Mouse (Mus musculus): ENCODE measurements around the gene Pdap1. TPM values are rescaled to one million over a fixed set of nuclear protein-coding genes. Genes with fewer than 3 reads are reported as not detected.
"Not testable (repeated sequence)": the region's sequence is repeated elsewhere in the genome, so short reads cannot be mapped to it uniquely, and the experiment has no call there.

Gene Pdap1
- total RNA-seq (2021): 10 to 100 TPM; 56.0 to 56.6 TPM
- long read RNA-seq, experiment 1, partial matches to known transcripts: 1 of 5 reads
- long read RNA-seq, experiment 1, other reads (novel, unspliced or antisense): 4 of 5 reads
- long read RNA-seq, experiment 2, partial matches to known transcripts: 1 of 4 reads
- long read RNA-seq, experiment 2, other reads (novel, unspliced or antisense): 2 of 4 reads

DNA sequence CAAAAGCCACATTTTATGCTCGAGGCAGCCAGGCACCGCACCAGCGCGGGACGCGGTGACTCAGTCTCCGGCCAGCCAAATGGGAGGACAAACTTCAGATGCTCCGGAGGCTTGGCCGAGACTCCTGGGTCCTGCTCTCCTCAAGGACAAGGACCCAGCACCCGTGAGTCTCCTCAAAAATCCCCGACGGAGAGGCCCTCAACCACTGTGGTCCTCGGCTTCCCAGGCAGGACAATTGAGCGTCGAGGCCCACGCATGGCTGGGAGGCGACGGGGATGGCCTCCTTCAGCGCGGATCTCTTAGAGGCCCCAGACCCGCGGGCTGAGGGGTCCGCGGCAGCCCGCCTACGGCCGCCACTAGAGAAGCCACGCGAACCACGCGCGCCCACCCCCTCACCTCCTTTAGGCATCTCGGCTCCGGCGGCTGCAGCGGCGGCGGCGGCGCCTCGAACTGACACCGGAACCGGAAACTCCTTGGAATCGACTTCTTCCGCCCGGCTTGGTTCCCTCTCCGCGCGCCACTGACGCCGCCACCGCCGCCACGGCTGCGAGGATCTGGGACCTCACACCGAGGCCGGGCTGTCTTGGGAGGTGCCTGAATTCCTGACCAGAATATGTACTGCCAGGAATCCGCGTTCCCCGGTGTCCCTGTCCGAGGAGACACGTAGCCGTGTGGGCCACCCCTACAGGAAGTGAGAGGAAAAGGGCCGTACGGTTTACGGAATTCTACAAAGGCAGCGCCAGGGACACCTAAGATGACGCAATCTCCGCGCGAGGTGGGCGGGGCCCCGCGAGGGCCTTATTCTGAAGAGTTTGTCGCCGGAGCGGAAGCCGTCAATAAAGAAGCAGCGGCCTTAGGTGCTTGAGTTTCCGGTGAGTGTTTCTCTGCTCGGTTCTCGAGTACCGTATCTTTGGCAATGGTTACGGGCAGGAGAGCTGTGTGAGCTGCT is at the start of gene Pdap1, which contains the start of gene Bud31:
Pdap1 (minus strand) TSS at position 668 of the 949 bp plus-strand sequence.
Bud31 (plus strand) TSS at position 792 of the 949 bp plus-strand sequence.
- peak; percentile 96 for DNase-seq (ENCODE audit: low spot score)

DNA sequence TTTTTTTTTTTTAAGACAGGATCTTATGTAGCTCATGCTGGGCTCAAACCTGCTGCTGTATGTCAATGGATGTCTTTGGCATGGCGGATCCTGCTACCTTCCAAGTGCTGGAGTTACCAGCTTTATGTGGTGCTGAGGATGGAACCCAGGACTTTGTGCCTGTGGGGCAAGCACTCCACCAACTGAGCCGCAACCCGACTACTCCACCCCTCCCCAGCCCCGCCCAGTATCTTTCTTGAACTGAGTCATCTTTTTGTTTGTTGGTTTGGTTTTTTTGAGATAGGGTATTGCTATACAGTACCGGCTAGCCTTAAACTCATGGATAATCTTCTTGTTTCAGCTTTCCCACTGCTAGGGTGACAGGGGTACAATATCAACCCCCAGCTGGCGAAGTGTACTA is 49.4 kb upstream of the Pdap1 start:
- no peak for DNase-seq (ENCODE audit: low spot score)

DNA sequence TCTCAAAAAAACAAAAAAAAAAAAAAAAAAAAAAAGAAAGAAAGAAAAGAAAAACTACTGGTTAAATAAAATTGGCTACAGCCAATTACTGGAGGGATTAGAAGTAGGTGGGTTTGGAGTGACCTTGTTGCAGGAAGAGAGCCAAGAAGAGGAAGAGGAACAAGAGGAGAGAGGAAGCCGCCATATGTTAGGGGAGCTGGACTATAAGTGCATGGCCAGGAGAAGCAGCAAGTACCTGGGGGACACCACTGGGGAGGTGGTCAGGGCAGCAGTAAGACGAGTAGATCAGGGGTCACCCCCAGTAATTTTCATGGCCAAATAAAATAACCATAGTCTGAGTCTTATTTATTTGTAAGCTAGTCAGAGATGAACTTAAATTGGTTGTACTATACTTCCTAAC is 45.2 kb upstream of the Pdap1 start:
- no peak for DNase-seq (ENCODE audit: low spot score)

DNA sequence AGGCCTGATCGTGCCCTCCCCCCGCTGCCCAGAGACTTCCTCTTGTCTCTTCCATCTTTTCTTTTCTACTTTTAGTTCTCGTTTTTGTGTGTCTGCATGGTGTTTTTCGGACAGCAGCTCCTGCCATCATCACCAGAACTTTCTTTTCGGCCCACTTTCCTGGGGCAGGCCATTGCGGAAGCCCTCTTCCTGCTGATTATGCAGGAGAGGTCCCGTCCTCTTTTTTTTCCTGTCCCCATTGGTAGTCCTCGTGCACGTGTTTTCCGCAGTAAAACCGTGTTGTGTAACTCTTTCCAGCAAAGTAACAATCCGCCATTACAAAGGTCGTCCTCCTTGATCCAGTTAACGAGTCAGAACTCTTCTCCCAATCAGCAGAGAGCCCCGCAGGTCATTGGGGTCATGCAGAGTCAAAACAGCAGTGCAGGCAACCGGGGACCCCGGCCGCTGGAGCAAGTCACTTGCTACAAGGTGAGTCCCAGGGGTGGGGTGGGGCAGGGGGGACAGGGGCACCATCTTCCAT is 38.5 kb upstream of the Pdap1 start:
- DNase-seq (ENCODE audit: low spot score): no peak

DNA sequence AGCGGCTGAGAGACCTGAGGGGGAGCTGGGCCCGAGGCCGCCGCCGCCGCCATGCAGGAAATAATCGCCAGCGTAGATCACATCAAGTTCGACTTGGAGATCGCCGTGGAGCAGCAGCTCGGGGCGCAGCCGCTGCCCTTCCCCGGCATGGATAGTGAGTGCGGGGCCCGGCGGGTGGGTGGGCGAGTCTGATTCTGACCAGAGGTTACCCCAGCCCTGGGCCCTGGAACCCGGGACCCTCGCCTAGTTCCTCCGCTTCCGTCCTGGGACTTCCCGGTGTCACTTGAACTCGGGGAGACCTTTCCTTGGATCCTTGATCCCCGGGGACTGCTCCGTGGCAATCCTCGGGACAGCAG is 27.2 kb upstream of the Pdap1 start:
- DNase-seq (ENCODE audit: low spot score): no peak

DNA sequence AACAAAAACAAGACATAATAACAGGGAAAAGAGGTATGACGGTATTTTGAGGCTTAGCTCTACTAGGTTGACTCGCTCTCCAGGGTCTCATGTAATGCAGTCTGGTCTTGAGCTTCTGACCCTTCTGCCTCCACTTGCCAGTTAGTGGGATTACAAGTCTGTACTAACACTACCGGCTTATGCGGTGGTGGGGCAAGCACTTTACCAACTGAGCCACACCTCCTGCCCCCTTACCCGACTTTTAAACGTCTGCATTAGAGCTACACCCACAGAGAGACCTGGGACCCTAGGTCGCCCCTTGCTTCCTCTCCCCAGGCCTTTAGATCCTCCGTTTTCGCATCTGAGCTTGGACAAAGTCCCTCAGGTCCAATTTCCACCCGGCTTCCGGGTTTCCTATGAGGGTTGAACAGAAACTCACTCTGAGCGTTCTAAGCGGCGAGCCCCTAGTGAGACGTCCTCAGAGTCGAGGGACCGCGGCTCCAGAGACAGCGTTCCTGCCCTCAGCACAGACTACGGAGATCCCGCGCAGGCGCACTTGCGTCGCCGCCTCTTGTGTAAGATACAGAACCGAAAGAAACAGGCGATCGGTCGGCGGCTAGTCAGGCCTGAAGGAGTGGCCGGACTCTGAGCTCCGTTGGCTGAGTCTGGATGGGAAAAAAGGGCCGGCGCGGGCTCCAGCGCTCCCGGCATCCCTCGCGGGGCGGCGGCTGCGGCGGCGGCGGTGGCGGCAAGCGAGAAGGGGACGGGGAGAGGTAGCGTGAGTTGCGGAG is 26.7 kb upstream of the Pdap1 start, which contains the start of the genes Ptcd1 and Cpsf4:
Ptcd1 (minus strand) TSS at position 573 of the 770 bp plus-strand sequence.
Cpsf4 (plus strand) TSS at position 678 of the 770 bp plus-strand sequence.
- peak; percentile 99 for DNase-seq (ENCODE audit: low spot score)

DNA sequence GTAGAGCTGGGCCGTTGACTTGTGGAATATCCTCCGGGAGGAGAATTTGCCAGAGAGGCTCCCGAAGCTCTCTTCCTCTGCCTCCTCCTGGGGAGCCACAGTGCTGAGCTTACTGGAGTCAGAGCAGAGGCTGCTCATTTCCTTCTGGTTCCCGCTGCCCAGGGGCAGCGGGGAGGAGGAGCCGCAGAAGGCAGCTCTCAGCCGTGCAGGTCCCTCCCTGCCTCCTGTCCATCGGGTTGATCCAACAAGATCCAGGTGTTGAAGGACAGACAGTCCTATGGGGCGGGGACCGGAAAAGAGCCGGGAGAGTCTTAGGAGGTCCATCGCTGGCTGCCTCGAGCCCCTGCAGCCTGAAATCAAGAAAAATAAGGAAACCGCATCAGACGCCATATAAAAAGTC is 25.1 kb upstream of the Pdap1 start:
- DNase-seq (ENCODE audit: low spot score): no peak

DNA sequence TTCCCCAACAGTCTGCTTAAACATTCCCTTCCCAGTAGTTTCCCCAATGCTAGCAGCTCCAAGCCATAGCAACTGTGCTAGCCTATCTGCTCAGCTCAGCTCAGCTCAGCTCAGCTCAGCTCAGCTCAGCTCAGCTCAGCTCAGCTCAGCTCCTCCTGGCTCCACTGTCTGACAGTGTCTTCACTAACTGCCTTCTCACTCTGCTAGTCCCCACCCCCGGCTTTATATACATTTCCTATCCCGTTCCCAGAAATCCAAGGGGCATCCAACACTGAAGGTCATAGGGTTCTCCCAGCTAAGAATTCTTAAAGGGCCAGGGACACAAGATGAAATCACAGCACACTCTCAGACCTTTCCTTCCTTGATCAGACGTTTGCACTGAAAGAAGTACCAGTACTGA is 24.7 kb upstream of the Pdap1 start:
- no peak for DNase-seq (ENCODE audit: low spot score)

DNA sequence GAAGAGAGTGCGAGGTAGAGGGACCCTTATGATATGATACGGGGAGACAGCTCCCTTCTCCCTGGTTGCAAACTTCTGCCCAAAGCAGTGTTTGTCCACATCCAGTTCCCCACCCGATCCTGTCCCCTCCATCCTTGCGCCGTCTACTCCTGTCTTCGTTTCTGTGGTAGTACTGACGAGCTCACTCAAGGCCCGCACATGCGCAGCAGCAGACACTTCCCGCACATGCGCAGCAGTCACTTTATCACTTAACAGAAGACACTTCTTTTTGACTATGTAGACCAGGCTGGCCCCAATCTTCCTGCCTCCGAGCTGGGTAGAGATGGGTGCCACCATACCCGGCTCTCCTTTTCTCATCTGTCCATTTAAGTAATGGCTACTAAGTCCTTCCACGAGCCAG is 21.3 kb upstream of the Pdap1 start:
- no peak for DNase-seq (ENCODE audit: low spot score)

DNA sequence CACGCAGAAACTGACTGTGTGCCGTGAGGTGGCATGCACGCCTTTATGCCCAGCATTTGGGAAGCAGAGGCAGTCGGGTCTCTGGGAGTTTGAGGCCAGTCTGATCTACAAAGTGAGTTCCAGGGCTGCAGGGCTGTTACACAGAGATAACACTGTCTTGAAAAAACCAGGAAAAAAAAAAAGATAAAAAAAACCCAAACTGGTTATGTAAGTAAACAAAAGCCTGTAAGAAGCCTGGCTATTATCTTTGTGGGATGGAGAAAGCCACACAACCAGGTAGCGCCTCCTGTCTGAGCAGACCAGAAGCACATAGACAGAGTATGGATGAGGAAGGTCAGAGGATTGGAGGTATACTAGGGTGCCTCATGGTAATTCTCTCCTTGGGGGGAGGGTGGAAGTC is 12.7 kb upstream of the Pdap1 start:
- no peak for DNase-seq (ENCODE audit: low spot score)

DNA sequence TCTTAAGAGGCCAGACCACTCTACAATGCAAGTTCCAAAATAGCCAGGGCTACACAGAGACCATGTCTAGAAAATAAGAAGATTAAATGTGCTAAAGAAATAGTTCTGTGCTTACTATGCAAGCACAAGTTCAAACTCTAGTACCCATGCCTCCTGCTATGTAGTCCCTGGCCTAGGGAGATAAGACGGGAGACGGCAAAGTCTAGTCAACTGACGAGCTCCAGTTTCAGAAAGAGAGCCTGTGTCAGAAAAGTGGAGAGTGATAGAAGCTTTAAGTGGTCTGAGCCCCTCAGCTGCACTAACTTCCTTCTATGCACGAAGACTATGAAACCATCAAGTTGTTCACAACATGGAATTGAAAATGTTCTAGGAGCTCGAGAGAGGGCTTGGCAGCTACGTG is 9.3 kb upstream of the Pdap1 start:
- DNase-seq (ENCODE audit: low spot score): no peak

DNA sequence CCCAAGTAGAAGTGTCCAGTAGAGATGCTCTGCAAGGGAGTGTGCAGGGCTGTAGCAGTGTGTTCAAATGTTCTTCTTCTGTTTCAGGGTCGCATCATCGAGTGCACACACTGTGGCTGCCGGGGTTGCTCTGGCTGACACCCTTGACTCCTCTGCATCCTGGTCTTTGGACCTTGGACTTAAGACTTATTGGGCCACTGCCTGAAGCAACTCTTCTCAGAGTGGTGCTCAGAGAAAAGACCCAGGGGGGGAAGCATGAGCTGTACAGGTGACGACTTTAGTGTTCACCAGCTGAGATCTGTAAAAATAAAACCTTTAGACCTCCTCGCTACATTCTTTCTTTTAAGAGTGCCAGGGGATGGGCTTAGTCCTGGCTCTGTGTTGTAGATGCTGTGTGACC is 7.7 kb upstream of the Pdap1 start:
- DNase-seq (ENCODE audit: low spot score): no peak

DNA sequence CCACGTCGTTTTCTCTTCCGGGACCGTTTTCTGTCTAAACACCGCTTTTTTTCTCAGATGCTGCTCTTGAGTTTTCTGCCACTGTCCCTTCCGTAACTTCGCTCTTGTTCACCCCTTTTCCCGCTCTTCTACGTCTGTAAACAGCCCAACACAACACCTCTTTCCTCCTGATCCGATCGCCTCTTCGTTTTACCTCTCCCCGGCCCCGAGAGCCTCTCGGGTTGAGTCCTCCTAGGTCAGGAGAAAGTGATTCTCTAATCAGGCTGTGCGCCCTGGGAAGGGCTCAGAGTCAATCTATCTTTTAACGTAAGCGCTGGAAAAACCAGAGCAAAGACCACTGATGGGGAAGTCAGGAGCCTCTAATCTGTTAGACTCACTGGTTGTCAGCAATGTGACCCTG is 573 bp upstream of the Pdap1 start:
- no peak for DNase-seq (ENCODE audit: low spot score)

DNA sequence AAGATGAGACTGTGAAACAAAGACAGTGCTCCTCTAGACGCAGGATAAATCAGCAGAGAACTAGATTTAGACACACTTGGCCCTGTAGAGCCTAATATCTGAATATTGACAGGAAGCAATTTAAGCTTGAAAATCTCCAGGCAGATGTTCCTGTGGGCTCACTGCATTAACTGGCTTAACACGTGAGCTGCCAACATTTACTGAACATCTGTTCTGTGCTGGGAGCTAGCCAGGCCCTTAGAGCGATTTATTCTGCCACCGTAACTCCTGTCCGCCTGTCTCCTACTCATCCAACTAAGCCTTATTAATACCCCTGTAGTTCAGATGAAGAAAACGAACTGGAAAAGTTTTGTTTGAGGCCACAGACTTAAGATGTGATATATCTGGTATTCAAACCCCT is 1.2 kb downstream of the Pdap1 start:
- no peak for DNase-seq (ENCODE audit: low spot score)

DNA sequence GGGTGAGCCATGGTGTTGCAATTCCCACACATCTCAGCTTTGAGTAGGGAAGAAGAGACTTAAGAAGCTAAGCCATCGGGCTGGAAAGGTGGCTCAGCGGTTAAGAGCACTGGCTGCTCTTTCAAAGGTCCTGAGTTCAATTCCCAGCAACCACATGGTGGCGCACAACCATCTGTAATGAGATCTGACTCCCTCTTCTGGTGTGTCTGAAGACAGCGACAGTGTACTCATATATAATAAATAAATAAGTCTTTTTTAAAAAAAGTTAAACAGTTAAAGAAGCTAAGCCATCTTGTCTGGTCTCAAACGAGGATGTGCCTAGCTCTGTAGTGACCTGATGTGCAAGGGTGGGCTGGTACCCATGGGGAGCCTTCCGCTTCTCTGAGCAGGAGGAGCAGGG is 6.8 kb downstream of the Pdap1 start:
- DNase-seq (ENCODE audit: low spot score): not testable (repeated sequence)

DNA sequence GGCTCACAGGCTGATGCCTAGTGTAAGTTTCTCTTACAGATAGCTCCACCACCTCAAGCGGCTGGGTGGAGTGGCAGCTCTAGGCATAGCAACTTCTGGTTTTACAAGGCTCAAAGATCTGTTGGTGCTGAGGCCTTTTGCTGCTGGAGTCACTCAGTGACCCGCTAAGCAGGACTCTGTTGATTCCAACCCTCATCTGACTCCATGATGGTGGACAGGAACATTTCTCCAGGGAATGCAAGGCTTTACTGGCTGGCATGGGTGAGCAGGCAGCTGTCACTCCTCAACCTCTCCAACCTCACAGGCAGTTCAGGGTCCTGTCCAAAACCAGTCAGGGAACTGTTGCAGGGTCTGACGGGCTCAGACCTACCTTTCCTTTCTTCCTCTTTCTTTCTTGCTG is 9.0 kb downstream of the Pdap1 start:
- no peak for DNase-seq (ENCODE audit: low spot score)

DNA sequence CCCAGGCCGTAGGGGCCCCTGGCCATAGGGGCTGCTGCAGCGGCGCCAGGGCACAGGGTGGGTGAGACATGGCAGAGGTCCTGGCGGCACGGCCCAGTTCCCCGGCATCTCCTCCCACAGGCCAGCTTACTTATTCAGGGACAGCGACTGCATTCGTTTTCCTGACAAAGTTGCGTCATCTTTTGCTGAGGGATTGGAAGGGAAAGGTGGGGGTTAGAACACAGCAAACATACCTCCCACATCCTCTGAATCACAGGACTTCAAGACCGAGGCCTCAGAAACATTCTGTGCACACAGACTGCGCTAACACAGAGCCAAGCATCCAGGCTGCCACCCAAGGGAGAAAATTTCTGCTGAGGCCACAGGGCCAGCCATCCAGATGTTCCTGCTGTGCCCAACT is 9.8 kb downstream of the Pdap1 start:
- DNase-seq (ENCODE audit: low spot score): no peak

DNA sequence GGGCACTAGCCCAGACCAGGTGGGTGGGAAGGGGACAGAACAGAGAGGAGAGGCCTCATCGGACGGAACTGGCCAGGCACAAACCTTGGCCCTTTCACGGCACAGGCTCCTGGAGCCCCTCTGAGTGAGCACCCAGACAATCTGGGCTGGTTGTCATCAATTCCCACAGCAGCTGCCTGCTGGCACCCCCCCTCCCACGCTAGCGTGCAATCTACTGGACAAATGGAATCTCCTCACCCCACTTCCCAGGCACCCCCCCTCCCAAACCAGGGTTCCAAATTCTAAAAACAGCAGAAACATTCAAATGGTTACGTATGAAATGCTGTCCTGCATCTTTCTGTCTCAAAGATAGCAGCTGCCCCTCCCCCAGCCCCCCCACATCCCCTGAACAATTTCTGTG is 10.3 kb downstream of the Pdap1 start:
- DNase-seq (ENCODE audit: low spot score): not testable (repeated sequence)

DNA sequence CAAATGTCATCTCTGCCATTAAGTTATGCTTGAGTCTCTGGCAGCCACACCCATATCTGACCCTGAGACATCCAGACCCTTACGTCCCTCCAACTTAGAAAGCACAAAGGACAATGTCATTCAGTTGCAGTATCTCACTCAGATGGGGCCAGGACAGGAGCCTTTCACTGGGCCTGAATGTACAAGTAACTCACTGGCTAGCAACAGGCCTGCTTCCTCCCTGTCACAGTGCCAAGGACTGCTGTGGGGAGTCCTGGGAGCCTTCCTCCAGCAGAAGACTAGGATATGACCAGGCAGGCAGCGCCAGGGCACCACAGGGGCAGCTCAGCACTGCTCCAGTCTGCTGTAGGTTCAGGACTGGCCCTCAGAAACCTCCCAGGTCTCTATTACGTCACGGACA is 10.9 kb downstream of the Pdap1 start:
- DNase-seq (ENCODE audit: low spot score): no peak

DNA sequence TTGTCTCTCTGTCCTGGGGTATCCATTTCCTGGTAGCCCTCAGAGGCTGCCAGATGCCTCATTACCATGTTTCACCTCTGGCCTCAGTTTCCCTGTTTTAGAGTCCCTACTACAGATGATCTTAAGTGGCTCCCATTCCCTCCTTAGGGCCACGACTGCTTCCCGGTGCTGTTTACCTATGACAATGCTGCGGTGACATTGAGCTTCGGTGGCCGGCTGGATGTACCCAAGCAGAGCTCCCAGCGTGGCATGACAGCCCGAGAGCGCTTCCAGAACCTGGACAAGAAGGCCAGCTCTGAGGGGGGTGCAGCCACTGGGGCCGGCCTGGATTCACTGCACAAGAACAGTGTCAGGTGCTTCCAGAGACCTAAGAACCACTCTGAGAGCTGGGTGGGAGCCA is 13.5 kb downstream of the Pdap1 start:
- DNase-seq (ENCODE audit: low spot score): no peak

DNA sequence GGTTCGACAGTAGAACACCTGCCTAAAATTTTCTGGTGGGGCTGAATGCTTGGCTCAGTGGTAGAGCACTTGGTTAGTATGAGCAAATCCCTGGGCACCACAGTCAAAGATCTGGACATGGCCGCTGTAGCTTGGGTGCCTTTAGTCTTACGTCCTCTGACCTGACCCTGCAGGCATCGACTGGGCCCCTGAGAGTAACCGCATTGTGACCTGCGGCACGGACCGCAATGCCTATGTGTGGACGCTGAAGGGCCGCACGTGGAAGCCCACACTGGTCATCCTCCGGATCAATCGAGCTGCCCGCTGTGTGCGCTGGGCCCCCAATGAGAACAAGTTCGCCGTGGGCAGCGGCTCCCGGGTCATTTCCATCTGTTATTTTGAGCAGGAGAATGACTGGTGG is 16.6 kb downstream of the Pdap1 start:
- no peak for DNase-seq (ENCODE audit: low spot score)

DNA sequence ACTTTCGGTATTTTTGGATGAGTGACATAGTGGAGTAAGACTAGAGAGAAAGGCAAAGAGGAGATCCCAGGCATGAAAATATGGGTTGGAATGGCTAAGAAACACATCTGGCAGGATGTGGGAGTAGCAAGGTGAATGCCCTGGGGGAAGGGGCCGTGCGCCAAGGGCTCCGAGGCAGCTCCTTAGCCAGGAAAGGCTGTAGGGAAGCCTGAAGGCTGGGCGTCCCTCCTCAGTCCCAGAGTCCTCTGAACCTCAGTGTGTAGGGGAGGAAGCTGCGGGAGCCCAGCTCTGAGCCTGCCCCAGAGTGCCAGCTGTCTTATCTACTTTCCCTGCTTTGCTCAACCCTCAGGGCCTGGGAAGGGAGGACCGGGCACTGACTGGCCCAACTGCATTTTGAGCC is 19.1 kb downstream of the Pdap1 start:
- no peak for DNase-seq (ENCODE audit: low spot score)

Data from gastrocnemius, adult 18-20 months (tissue).